Mouse (Mus musculus): ENCODE measurements around the gene Atf7. TPM values are rescaled to one million over a fixed set of nuclear protein-coding genes. Genes with fewer than 3 reads are reported as not detected.
"Not testable (repeated sequence)": the region's sequence is repeated elsewhere in the genome, so short reads cannot be mapped to it uniquely, and the experiment has no call there.

Atf7 gene
- total and polyA plus RNA-seq, 3 experiments = 49.9 to 77.6 (median 49.9) TPM

- peaks cover 5% of the 10 kb centered on the region for H3K79me2 ChIP-seq (replicated peaks; ENCODE audit: control insufficient read depth, insufficient read depth, low read length)
- no peaks in the 10 kb centered on the region; the same call in 1 of the 2 replicates for H3K36me3 ChIP-seq (ENCODE audit: control insufficient read depth, insufficient read depth, low read length)
- H3K4me3 ChIP-seq = peak overlapping the region; percentile 98
- peak; percentile 97 for TF ChIP-seq EP300 (IDR thresholded peaks at IDR 0.05; ENCODE audit: insufficient read depth, low read depth, low read length)
- peak; percentile 92 for TF ChIP-seq CTCF (IDR thresholded peaks at IDR 0.05)
- TF ChIP-seq POLR2A (IDR thresholded peaks at IDR 0.05; ENCODE audit: insufficient read depth, low read depth, low read length) = peak; percentile 85
- under 1% methylated on average over 53 of the region's 53 CpGs for WGBS
- H3K9ac ChIP-seq (ENCODE audit: low read depth, low read length) = peak overlapping the region; percentile 99
- peaks cover 3% of the 10 kb centered on the region for H3K4me1 ChIP-seq (ENCODE audit: control insufficient read depth, insufficient read depth, low read length)
- H3K27me3 ChIP-seq (ENCODE audit: control insufficient read depth, insufficient read depth, low read length) = no peaks in the 10 kb centered on the region
- peak; percentile 96 to 97 for DNase-seq
- H3K27ac ChIP-seq = peak overlapping the region; percentile 99
- intact Hi-C loops (cut with DNase I) = loop anchor here (2.0 to 10.0 kb wide), 3 partner anchors 46 to 596 kb away; partner anchors contain the start of genes Atf7, Eif4b and Gm28047
Measured at GRCm38 (mm10) chr15:102670767-102671575, 45.7 kb upstream of the Atf7 start.

GRCm38 (mm10) chr15:102670281-102670680, 45.0 kb upstream of the Atf7 start:
- H3K9ac ChIP-seq (ENCODE audit: low read depth, low read length) = peak overlapping the region; percentile 99
- no peak for TF ChIP-seq POLR2A (IDR thresholded peaks at IDR 0.05; ENCODE audit: insufficient read depth, low read depth, low read length)
- TF ChIP-seq CTCF (IDR thresholded peaks at IDR 0.05) = no peak
- no peak for TF ChIP-seq EP300 (IDR thresholded peaks at IDR 0.05; ENCODE audit: insufficient read depth, low read depth, low read length)
- H3K4me3 ChIP-seq = peak overlapping the region; percentile 98
- peaks cover 5% of the 10 kb centered on the region for H3K79me2 ChIP-seq (replicated peaks; ENCODE audit: control insufficient read depth, insufficient read depth, low read length)
- H3K27ac ChIP-seq = peak overlapping the region; percentile 99
- no peaks in the 10 kb centered on the region for H3K27me3 ChIP-seq (ENCODE audit: control insufficient read depth, insufficient read depth, low read length)
- H3K4me1 ChIP-seq (ENCODE audit: control insufficient read depth, insufficient read depth, low read length) = peaks cover 5% of the 10 kb centered on the region
- H3K36me3 ChIP-seq (ENCODE audit: control insufficient read depth, insufficient read depth, low read length) = peaks cover 2% of the 10 kb centered on the region
- 4% methylated on average over 6 of the region's 6 CpGs for WGBS
- intact Hi-C loops (cut with DNase I) = loop anchor here (2.0 to 10.0 kb wide), 3 partner anchors 45 to 595 kb away; partner anchors contain the start of genes Atf7, Eif4b and Gm28047
- DNase-seq = no peak

GRCm38 (mm10) chr15:102669571-102669970, 44.3 kb upstream of the Atf7 start:
- no peak overlapping the region; the same call in 1 of the 2 replicates for H3K27ac ChIP-seq
- 80% methylated on average over 8 of the region's 8 CpGs for WGBS

GRCm38 (mm10) chr15:102665494-102665893, 40.2 kb upstream of the Atf7 start:
- peaks cover 2% of the 10 kb centered on the region for H3K79me2 ChIP-seq (replicated peaks; ENCODE audit: control insufficient read depth, insufficient read depth, low read length)
- peak; percentile 36 to 53 for DNase-seq
- TF ChIP-seq POLR2A (IDR thresholded peaks at IDR 0.05; ENCODE audit: insufficient read depth, low read depth, low read length) (no peak), CTCF (IDR thresholded peaks at IDR 0.05) (peak; percentile 79), EP300 (IDR thresholded peaks at IDR 0.05; ENCODE audit: insufficient read depth, low read depth, low read length) (0 out of 2 replicates have a peak, but pooled peaks have one; percentile 18)
- no peak overlapping the region for H3K27ac ChIP-seq
- 27% methylated on average over 4 of the region's 4 CpGs for WGBS
- H3K9ac ChIP-seq (ENCODE audit: low read depth, low read length) = no peak overlapping the region
- no peak overlapping the region for H3K4me3 ChIP-seq
- H3K4me1 ChIP-seq (ENCODE audit: control insufficient read depth, insufficient read depth, low read length) = peaks cover 4% of the 10 kb centered on the region
- H3K36me3 ChIP-seq (ENCODE audit: control insufficient read depth, insufficient read depth, low read length) = peaks cover 21% of the 10 kb centered on the region
- intact Hi-C loops (cut with DNase I) = loop anchor here (5.0 kb wide), 1 partner anchor 118 kb away; no protein-coding TSS in a partner anchor
- no peaks in the 10 kb centered on the region for H3K27me3 ChIP-seq (ENCODE audit: control insufficient read depth, insufficient read depth, low read length)

More at GRCm38 (mm10) chr15:102669571-102669970, 44.3 kb upstream of the Atf7 start:
- intact Hi-C loops (cut with DNase I) = loop anchor here (5.0 kb wide), 1 partner anchor 122 kb away; no protein-coding TSS in a partner anchor
- H3K4me1 ChIP-seq (ENCODE audit: control insufficient read depth, insufficient read depth, low read length) = peaks cover 5% of the 10 kb centered on the region
- H3K79me2 ChIP-seq (replicated peaks; ENCODE audit: control insufficient read depth, insufficient read depth, low read length) = peaks cover 5% of the 10 kb centered on the region
- no peak overlapping the region for H3K9ac ChIP-seq (ENCODE audit: low read depth, low read length)
- TF ChIP-seq EP300 (IDR thresholded peaks at IDR 0.05; ENCODE audit: insufficient read depth, low read depth, low read length) = no peak
- no peak for TF ChIP-seq POLR2A (IDR thresholded peaks at IDR 0.05; ENCODE audit: insufficient read depth, low read depth, low read length)
- no peak for TF ChIP-seq CTCF (IDR thresholded peaks at IDR 0.05)
- no peak overlapping the region for H3K4me3 ChIP-seq
- no peaks in the 10 kb centered on the region for H3K27me3 ChIP-seq (ENCODE audit: control insufficient read depth, insufficient read depth, low read length)
- peaks cover 4% of the 10 kb centered on the region for H3K36me3 ChIP-seq (ENCODE audit: control insufficient read depth, insufficient read depth, low read length)
- no peak for DNase-seq

DNA sequence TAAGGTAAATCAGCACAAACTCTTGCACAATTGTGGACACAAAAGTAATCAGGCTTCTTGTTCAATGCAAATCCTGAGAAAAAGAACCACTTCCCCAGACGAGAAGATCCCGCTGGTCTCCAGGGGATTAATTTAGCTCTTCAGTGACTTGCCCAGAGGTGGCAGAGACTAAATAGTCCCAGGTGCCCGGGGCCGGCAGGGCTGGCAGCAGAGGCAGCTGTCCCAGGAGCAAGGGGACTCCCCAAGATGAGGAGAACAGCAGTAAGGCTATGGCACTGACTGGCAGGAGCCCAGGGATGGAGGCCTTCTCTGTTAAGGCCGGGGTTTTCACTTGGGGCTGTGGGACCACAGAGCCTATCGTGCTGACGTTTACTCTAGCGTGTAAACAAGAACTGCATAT, 38.6 kb upstream of the Atf7 start:
- no peak for DNase-seq
- intact Hi-C loops (cut with DNase I) = no loop called here
- TF ChIP-seq EP300 (IDR thresholded peaks at IDR 0.05; ENCODE audit: insufficient read depth, low read depth, low read length) (no peak), CTCF (IDR thresholded peaks at IDR 0.05) (no peak), POLR2A (IDR thresholded peaks at IDR 0.05; ENCODE audit: insufficient read depth, low read depth, low read length) (no peak)
- Histone ChIP-seq H3K27ac (no peak overlapping the region), H3K36me3 (ENCODE audit: control insufficient read depth, insufficient read depth, low read length) (peaks cover 21% of the 10 kb centered on the region), H3K4me1 (ENCODE audit: control insufficient read depth, insufficient read depth, low read length) (peaks cover 2% of the 10 kb centered on the region; the same call in 1 of the 2 replicates), H3K4me3 (no peak overlapping the region), H3K27me3 (ENCODE audit: control insufficient read depth, insufficient read depth, low read length) (no peaks in the 10 kb centered on the region), H3K79me2 (replicated peaks; ENCODE audit: control insufficient read depth, insufficient read depth, low read length) (no peaks in the 10 kb centered on the region; the same call in 1 of the 2 replicates), H3K9ac (ENCODE audit: low read depth, low read length) (no peak overlapping the region)
- WGBS = 77% methylated on average over 8 of the region's 8 CpGs

DNA sequence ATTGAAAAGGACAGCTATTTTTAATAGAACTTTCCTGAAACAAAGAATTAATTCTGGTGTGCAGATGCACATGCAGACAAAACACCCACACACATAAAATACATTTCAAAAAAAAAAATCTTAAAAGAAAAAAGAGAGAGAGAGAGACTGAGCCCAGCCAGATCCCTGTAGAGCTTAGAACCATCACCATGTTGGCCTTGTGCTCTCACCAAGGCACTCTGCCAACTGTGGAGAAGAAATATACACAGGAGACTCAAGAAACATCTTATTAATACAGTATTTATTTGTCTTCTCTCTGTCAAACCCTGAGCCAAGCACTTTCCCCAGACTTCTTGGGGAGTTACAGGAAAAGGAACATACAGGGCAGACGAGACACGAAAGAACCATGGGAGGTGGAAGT, 37.3 kb upstream of the Atf7 start:
- intact Hi-C loops (cut with DNase I); H3K9ac ChIP-seq (ENCODE audit: low read depth, low read length); H3K27me3 ChIP-seq (ENCODE audit: control insufficient read depth, insufficient read depth, low read length): not testable (repeated sequence)

More for the DNA sequence above, 37.3 kb upstream of the Atf7 start:
- not testable (repeated sequence) for H3K27ac ChIP-seq; H3K4me1 ChIP-seq (ENCODE audit: control insufficient read depth, insufficient read depth, low read length); DNase-seq; H3K4me3 ChIP-seq; H3K79me2 ChIP-seq (replicated peaks; ENCODE audit: control insufficient read depth, insufficient read depth, low read length)
- 54% methylated on average over 2 of the region's 2 CpGs for WGBS
- H3K36me3 ChIP-seq (ENCODE audit: control insufficient read depth, insufficient read depth, low read length) = peaks cover 21% of the 10 kb centered on the region

Measured in heart, adult 2 months (tissue).